Mouse (Mus musculus): ENCODE data around the gene Actl6a.

DNA sequence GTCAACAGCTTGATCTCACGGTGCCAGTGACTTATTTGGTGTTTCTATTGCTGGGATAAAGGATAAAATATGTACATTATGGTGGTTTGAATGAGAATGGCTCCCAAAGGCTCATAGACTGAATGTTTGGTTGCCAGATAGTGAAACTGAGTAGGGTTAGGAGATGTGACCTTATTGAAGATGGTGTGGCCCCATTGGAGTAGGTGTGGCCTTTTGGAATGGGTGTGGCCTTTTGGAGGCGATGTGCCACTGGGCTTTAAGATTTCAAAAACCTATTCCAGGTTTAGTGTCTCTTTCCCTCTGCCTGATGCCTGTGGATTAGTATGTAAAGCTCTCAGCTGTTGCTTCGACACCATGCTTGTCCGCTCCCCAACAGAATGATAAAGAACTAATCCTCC lies 10.5 kb upstream of the Actl6a start:
- TF ChIP-seq EP300 (optimal IDR thresholded peaks at IDR 0.05) = no peak
- TF ChIP-seq CTCF (IDR thresholded peaks at IDR 0.05; ENCODE audit: low read depth) = no peak
